Mouse (Mus musculus): Measurements from ENCODE around the gene Cirbp. TPM values are rescaled to one million over a fixed set of nuclear protein-coding genes. Genes with fewer than 3 reads are reported as not detected.

Cirbp gene
- polyA plus RNA-seq, 1 experiment = 200 TPM

DNA sequence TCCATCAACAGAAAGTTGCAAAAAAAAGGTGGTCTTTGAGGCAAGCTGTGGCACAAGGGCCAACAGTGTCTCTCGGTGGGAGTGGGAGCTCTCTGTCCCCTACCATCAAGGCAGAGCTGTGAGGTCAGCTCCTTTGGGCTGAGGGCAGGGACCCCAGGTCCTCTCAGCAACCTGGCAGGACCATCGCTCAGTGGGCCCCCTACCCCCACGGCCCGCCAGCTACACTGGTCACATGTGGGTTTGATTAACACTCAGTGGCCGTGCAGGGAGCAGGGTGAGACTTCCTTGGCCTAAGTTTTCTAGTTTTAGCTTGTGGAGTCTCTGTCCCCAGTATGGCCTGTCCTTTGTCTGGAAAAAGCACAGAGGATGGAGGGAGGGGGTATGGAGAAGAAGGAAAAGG, 15.0 kb downstream of the Cirbp start:
- Histone ChIP-seq H3K4me3 (replicated peaks; ENCODE audit: extremely low read depth, low read depth, low read length) (no peak overlapping the region), H3K4me1 (ENCODE audit: control insufficient read depth, insufficient read depth, low read length) (no peaks in the 10 kb centered on the region)
- DNase-seq = no peak
- 76% methylated on average over 5 of the region's 5 CpGs for WGBS
- TF ChIP-seq POLR2A (IDR thresholded peaks at IDR 0.05; ENCODE audit: borderline replicate concordance, extremely low read depth, low read depth, low read length) (no peak), CTCF (IDR thresholded peaks at IDR 0.05; ENCODE audit: insufficient read depth, low read length) (no peak)

DNA sequence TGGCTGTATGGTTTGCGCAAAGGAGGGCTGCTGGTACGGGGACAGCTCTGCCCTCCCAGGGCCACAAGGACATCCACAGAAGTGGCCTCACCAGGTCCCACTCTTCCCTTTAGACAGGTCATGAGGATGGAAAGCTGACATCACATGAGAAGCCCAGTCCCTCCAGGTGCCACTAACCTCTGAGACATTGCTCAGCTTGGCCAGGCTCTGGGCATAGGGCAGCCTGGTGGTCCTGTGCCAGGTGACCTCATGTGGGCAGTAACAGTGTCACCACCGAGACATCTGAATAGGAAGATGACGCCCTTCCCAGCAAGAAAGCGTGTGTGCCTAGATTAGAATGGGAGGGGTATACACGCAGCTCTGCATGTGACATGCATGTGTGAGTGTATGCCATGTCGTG, 16.8 kb downstream of the Cirbp start:
- 87% methylated on average over 7 of the region's 7 CpGs for WGBS
- Histone ChIP-seq H3K4me3 (replicated peaks; ENCODE audit: extremely low read depth, low read depth, low read length) (no peak overlapping the region), H3K4me1 (ENCODE audit: control insufficient read depth, insufficient read depth, low read length) (no peaks in the 10 kb centered on the region)
- TF ChIP-seq POLR2A (IDR thresholded peaks at IDR 0.05; ENCODE audit: borderline replicate concordance, extremely low read depth, low read depth, low read length) (no peak), CTCF (IDR thresholded peaks at IDR 0.05; ENCODE audit: insufficient read depth, low read length) (no peak)
- DNase-seq = no peak

DNA sequence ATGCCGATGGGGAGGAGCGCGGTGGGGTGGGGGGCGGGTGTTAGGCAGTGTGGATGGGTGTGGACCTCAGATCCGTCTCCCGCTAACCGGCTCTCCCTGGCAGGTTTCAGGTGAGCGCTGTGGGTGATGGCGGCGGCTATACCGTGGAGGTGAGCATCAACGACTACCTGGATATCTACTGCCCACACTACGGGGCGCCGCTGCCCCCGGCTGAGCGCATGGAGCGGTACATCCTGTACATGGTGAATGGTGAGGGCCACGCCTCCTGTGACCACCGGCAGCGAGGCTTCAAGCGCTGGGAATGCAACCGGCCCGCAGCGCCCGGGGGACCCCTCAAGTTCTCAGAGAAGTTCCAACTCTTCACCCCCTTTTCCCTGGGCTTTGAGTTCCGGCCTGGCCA, 20.9 kb downstream of the Cirbp start:
- no peak for TF ChIP-seq CTCF (IDR thresholded peaks at IDR 0.05; ENCODE audit: insufficient read depth, low read length)
- no peak for TF ChIP-seq POLR2A (IDR thresholded peaks at IDR 0.05; ENCODE audit: borderline replicate concordance, extremely low read depth, low read depth, low read length)
- DNase-seq = no peak
- Histone ChIP-seq H3K4me1 (ENCODE audit: control insufficient read depth, insufficient read depth, low read length) (0 out of 2 replicates have a peak, but pooled peaks cover 2% of the 10 kb centered on the region), H3K4me3 (replicated peaks; ENCODE audit: extremely low read depth, low read depth, low read length) (no peak overlapping the region)
- 62% methylated on average over 27 of the region's 27 CpGs for WGBS

DNA sequence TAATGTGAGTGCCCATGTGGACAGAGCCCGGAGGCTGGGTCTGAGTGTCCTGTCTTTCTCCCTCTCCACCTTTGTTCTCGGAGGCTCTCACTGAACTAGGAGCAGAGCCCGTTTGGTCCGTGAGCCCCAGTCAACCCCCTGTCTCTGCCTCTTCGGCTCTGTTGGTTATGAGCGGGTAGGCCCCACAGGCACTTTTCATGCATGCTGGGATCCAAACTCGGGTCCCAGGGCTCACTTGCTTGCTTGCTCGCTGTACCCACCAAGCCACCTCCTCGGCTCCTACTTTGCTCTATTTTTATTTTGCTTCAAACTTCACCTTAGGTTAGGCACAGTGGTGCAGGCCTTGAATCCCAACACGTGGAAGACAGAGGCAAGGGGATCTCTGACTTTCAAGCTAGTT, 22.0 kb downstream of the Cirbp start:
- DNase-seq = no peak
- TF ChIP-seq POLR2A (IDR thresholded peaks at IDR 0.05; ENCODE audit: borderline replicate concordance, extremely low read depth, low read depth, low read length) (no peak), CTCF (IDR thresholded peaks at IDR 0.05; ENCODE audit: insufficient read depth, low read length) (no peak)
- Histone ChIP-seq H3K4me3 (replicated peaks; ENCODE audit: extremely low read depth, low read depth, low read length) (no peak overlapping the region), H3K4me1 (ENCODE audit: control insufficient read depth, insufficient read depth, low read length) (0 out of 2 replicates have a peak, but pooled peaks cover 2% of the 10 kb centered on the region)
- 90% methylated on average over 10 of the region's 10 CpGs for WGBS

DNA sequence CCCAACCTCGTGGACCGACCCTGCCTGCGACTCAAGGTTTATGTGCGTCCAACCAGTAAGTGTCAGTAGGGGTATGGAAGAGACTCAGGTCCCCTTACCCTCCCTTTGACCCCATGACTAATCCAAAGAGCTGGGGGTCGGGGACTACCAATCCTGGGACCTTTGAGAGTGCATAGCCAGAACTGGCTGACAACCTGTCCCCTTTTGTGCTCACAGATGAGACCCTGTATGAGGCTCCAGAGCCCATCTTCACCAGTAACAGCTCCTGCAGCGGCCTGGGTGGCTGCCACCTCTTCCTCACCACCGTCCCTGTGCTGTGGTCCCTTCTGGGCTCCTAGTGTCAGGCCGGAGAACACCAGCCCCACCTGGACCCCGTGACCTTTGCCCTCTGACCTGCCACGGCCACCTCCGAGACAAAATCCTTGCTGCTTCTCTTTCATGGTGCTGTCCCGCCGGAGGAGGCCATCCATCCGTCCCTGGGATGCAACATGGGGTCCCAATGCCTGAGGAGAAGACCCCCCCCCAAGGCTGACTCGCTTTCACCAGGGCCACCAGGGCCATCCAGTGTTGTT, 22.8 kb downstream of the Cirbp start:
- WGBS = 90% methylated on average over 15 of the region's 15 CpGs
- DNase-seq = no peak

DNA sequence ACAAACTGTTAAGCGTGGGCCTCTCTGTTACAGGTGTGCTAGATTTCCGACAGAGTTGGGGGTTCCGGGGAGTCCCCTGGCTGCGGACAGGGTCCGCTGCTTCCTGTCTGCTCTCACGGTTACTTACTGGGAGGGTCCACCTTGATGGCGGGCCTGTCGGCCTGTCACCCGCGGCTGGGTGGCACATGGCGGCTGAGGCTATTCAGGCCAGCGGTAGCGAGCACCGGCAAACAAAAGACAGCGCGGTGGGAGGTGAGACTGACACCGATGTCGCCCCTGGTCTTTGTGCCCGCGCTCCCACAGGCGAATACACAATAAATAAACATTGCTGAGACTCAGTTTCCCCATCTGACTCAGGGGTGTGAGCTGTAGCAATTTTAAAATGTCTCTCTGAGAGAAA, 24.2 kb downstream of the Cirbp start:
- Histone ChIP-seq H3K4me3 (replicated peaks; ENCODE audit: extremely low read depth, low read depth, low read length) (no peak overlapping the region), H3K4me1 (ENCODE audit: control insufficient read depth, insufficient read depth, low read length) (0 out of 2 replicates have a peak, but pooled peaks cover 2% of the 10 kb centered on the region)
- no peak for DNase-seq
- WGBS = 16% methylated on average over 21 of the region's 21 CpGs
- TF ChIP-seq POLR2A (IDR thresholded peaks at IDR 0.05; ENCODE audit: borderline replicate concordance, extremely low read depth, low read depth, low read length) = no peak
- TF ChIP-seq CTCF (IDR thresholded peaks at IDR 0.05; ENCODE audit: insufficient read depth, low read length) = no peak

More for the DNA sequence above, 22.8 kb downstream of the Cirbp start:
- Histone ChIP-seq H3K4me1 (ENCODE audit: control insufficient read depth, insufficient read depth, low read length) (0 out of 2 replicates have a peak, but pooled peaks cover 2% of the 10 kb centered on the region), H3K4me3 (replicated peaks; ENCODE audit: extremely low read depth, low read depth, low read length) (no peak overlapping the region)
- TF ChIP-seq POLR2A (IDR thresholded peaks at IDR 0.05; ENCODE audit: borderline replicate concordance, extremely low read depth, low read depth, low read length) (no peak), CTCF (IDR thresholded peaks at IDR 0.05; ENCODE audit: insufficient read depth, low read length) (no peak)

DNA sequence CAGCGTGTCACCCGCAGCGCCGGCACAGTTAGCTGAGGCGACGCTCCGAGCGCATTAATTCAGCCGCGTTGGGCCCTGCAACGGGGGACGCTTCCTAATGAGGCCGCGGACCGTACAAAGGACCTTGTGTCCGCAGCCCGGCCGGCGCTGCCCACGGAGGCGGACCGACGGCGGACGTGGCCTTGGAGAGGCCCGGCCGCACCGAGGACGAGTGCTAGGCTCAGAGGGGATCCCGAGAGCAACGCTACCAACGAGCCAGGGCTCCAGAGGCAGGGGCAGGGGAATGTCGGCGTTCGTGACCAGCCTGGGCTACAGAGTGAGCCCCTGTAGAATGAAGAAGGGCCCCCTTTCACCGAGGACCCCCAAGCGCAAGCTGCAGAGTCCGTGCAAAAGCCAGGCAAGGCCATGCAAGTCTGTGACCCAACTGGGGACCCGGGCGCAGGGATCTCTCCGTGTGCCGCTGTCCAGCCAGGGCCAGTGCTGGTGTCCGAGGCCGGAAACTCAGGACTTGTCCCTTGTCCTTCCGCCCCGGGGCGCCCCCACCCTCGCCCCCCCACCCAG, 24.8 kb downstream of the Cirbp start:
- peak overlapping the region; percentile 11 for H3K4me3 ChIP-seq (replicated peaks; ENCODE audit: extremely low read depth, low read depth, low read length)
- 0 out of 2 replicates have a peak, but pooled peaks cover 2% of the 10 kb centered on the region for H3K4me1 ChIP-seq (ENCODE audit: control insufficient read depth, insufficient read depth, low read length)
- 2% methylated on average over 48 of the region's 48 CpGs for WGBS
- TF ChIP-seq CTCF (IDR thresholded peaks at IDR 0.05; ENCODE audit: insufficient read depth, low read length) = no peak
- TF ChIP-seq POLR2A (IDR thresholded peaks at IDR 0.05; ENCODE audit: borderline replicate concordance, extremely low read depth, low read depth, low read length) = no peak
- peak; percentile 31 for DNase-seq

DNA sequence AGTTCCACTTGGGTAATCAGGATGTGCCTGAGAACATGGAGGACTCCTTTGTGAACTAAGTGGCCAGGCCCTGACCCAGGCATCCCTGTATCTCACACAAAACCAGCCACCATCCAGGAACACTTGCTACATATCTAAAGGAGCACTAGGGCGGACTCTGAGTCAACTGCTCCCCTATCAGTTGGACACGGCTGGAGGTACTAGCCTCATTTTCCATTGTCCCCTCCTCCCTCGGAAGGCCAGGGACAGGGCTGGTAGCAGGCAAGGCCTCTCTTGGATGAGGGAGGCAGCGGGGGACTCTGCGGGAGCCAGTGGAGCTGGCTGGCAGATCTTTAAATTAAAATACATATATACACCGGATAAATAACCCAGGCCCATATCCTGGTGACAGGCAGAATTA, 28.2 kb downstream of the Cirbp start:
- WGBS = 91% methylated on average over 6 of the region's 6 CpGs
- no peak for TF ChIP-seq POLR2A (IDR thresholded peaks at IDR 0.05; ENCODE audit: borderline replicate concordance, extremely low read depth, low read depth, low read length)
- TF ChIP-seq CTCF (IDR thresholded peaks at IDR 0.05; ENCODE audit: insufficient read depth, low read length) = no peak
- no peak overlapping the region for H3K4me3 ChIP-seq (replicated peaks; ENCODE audit: extremely low read depth, low read depth, low read length)
- H3K4me1 ChIP-seq (ENCODE audit: control insufficient read depth, insufficient read depth, low read length) = 0 out of 2 replicates have a peak, but pooled peaks cover 2% of the 10 kb centered on the region
- no peak for DNase-seq

DNA sequence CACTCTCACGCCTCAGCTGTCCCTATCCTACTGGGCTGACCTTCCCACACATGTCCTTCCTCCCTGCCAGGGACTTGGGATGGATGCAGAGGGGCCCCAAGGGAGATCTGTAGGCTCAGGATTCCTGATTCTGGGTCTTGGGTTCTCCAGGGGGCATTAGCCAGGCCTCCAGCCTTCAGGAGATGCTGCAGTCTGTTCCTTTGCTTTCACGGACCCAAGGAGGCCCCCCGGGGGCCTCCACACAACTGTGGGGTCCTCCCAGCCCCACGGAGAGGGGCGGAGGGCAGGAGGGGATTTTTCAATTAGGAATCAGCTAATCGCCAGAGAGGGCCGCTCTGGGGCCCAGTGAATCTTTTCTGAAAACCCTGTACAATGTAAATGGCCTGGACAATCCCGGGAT, 28.7 kb downstream of the Cirbp start:
- no peak for DNase-seq
- Histone ChIP-seq H3K4me3 (replicated peaks; ENCODE audit: extremely low read depth, low read depth, low read length) (no peak overlapping the region), H3K4me1 (ENCODE audit: control insufficient read depth, insufficient read depth, low read length) (0 out of 2 replicates have a peak, but pooled peaks cover 2% of the 10 kb centered on the region)
- TF ChIP-seq CTCF (IDR thresholded peaks at IDR 0.05; ENCODE audit: insufficient read depth, low read length) (no peak), POLR2A (IDR thresholded peaks at IDR 0.05; ENCODE audit: borderline replicate concordance, extremely low read depth, low read depth, low read length) (no peak)
- WGBS = 74% methylated on average over 8 of the region's 8 CpGs

DNA sequence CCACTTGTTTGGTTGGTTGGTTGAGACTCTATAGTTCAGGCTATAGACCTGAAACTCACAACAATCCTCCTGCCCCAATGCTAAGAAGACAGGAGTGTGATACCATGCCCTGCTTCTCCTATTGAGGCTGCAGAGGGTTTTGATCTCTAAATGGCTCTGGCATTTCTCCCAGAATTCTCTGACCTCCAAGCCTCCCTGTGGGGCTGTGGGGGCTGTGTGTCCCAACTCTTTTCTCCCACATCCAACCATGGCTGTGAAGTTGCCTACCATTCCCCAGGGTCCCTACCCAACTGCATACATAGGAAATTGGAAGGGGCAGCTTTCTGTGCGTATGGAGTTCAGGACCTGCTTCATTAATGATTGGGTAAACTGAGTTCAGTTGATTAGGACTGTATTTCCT, 30.4 kb downstream of the Cirbp start:
- H3K4me3 ChIP-seq (replicated peaks; ENCODE audit: extremely low read depth, low read depth, low read length) = no peak overlapping the region
- no peak for TF ChIP-seq POLR2A (IDR thresholded peaks at IDR 0.05; ENCODE audit: borderline replicate concordance, extremely low read depth, low read depth, low read length)
- no peak for TF ChIP-seq CTCF (IDR thresholded peaks at IDR 0.05; ENCODE audit: insufficient read depth, low read length)
- 76% methylated on average over 1 of the region's 1 CpGs for WGBS
- no peak for DNase-seq
- no peaks in the 10 kb centered on the region for H3K4me1 ChIP-seq (ENCODE audit: control insufficient read depth, insufficient read depth, low read length)
